Mouse (Mus musculus) intestine, postnatal 0 days (tissue): ENCODE measurements around the gene D430042O09Rik. TPM values are rescaled to one million over a fixed set of nuclear protein-coding genes. Genes with fewer than 3 reads are reported as not detected.

ENCODE experiments used
- ATAC-seq: fragments of 200-750 bp; cut with Nextera tagmentation; 2 replicates; pipeline ENCODE4 v1.8.0; 2017; ENCODE audit warnings: mild to moderate bottlenecking, moderate TSS enrichment, moderate library complexity
- H3K27ac ChIP-seq: fragments of 300-500 bp; sonication (generic); 2 replicates; pipeline ENCODE4 v1.5.1; 2014; ENCODE audit warnings: mild to moderate bottlenecking, low read depth, low read length, moderate library complexity
- H3K27me3 ChIP-seq: fragments of 300-500 bp; sonication (generic); replicated peaks from 2 replicates; pipeline ENCODE4 v1.6.1; 2014; ENCODE audit warnings: low read length, mixed read lengths; ENCODE audit not compliant: control insufficient read depth, insufficient read depth
- H3K36me3 ChIP-seq: fragments of 300-500 bp; sonication (generic); 2 replicates; pipeline ENCODE4 v1.6.1; 2014; ENCODE audit warnings: mild to moderate bottlenecking, moderate library complexity; ENCODE audit not compliant: control insufficient read depth, insufficient read depth
- H3K4me1 ChIP-seq: fragments of 300-500 bp; sonication (generic); replicated peaks from 2 replicates; pipeline ENCODE4 v1.6.1; 2014; ENCODE audit warnings: antibody characterized with exemption, low read length, mixed read lengths; ENCODE audit not compliant: control insufficient read depth, insufficient read depth
- H3K4me2 ChIP-seq: fragments of 300-500 bp; sonication (generic); replicated peaks from 2 replicates; pipeline ENCODE4 v1.6.1; 2014; ENCODE audit warnings: low read depth, mild to moderate bottlenecking, moderate library complexity
- H3K4me3 ChIP-seq: fragments of 300-500 bp; sonication (generic); 2 replicates; pipeline ENCODE4 v1.5.1; 2014; ENCODE audit warnings: low read depth, low read length
- H3K9ac ChIP-seq: fragments of 300-500 bp; sonication (generic); 2 replicates; pipeline ENCODE4 v1.6.1; 2014; ENCODE audit warnings: mild to moderate bottlenecking, low read depth, low read length
- H3K9me3 ChIP-seq: fragments of 300-500 bp; sonication (generic); 2 replicates; pipeline ENCODE4 v1.6.1; 2016; ENCODE audit warnings: mixed run types; ENCODE audit not compliant: control insufficient read depth
- CTCF ChIP-seq: sonication (generic); IDR thresholded peaks from 2 replicates; pipeline ENCODE4 v1.5.1; 2016; ENCODE audit warnings: low read depth, mild to moderate bottlenecking, control low read depth, antibody characterized with exemption, moderate library complexity
- WGBS: fragments of 180-500 bp; shearing (Covaris S2); extraction: QIAGEN DNeasy Blood & Tissue Kit; methylation state at CpG from one replicate; pipeline ENCODE4 v1.1.7; 2014; 5-methylcytosine and 5-hydroxymethylcytosine counted together
- polyA plus RNA-seq: library from polyadenylated mRNA; unstranded; fragments of >200 nt; fragmentation: Nextera tagmentation; extraction: Ambion mirVana; gene quantifications from 2 replicates; pipeline ENCODE4 v1.2.1, GENCODE M21; 2015

D430042O09Rik gene
- polyA plus RNA-seq, 1 experiment from 2014 or later, result 2.6 TPM

DNA sequence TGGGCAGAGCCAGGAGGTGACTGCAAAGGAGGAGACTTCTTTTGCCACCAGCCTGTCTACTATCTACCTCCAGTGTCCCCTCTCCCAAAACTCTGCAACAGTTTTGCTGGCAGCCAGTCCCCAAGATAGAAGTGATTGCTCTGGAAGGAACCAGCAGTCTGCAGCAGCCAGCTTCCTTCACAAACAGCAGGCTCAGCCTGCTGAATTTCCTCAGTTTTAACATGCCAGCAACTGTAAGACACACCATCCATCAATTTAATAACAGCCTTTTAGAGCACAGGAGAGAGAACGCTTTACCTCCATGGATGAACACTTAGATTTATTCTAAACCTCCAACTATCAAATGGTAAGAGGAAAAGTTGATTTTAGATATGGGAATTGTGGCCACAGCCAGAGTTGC lies 156.3 kb downstream of the D430042O09Rik start:
- no peak overlapping the region for H3K4me3 ChIP-seq
- 62% methylated on average over 1 of the region's 1 CpGs for WGBS
- H3K36me3 ChIP-seq, result peaks cover 21% of the 10 kb centered on the region
- no peak overlapping the region for H3K9ac ChIP-seq
- ATAC-seq, result no peak
- no peaks in the 10 kb centered on the region for H3K27me3 ChIP-seq
- no peaks in the 10 kb centered on the region for H3K9me3 ChIP-seq
- H3K4me2 ChIP-seq, result no peak overlapping the region
- no peak for TF ChIP-seq CTCF
- no peaks in the 10 kb centered on the region for H3K4me1 ChIP-seq
- no peak overlapping the region for H3K27ac ChIP-seq

DNA sequence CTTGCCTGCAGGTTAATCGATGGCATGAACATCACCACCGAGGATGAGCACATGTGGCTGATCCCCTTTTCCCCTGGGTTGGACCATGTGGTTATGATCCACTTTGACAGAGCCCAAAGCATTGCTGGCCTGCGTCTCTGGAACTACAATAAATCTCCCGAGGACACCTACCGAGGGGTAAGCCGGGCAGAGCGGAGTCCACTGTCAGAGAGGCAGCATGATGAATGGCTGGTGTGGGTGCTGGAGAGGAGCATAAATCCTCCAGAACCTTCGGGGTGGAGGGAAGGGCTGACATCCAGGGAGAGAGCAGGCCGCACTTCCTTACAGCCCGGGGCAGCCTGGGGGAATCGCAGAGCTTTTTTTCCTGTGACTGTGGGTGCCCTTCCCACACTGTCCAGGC lies 157.5 kb downstream of the D430042O09Rik start:
- no peak overlapping the region for H3K4me2 ChIP-seq
- no peak overlapping the region for H3K9ac ChIP-seq
- H3K27ac ChIP-seq, result no peak overlapping the region
- no peak for ATAC-seq
- no peaks in the 10 kb centered on the region for H3K27me3 ChIP-seq
- H3K9me3 ChIP-seq, result no peaks in the 10 kb centered on the region
- H3K36me3 ChIP-seq, result peaks cover 19% of the 10 kb centered on the region
- no peak for TF ChIP-seq CTCF
- no peaks in the 10 kb centered on the region for H3K4me1 ChIP-seq
- H3K4me3 ChIP-seq, result no peak overlapping the region
- 61% methylated on average over 11 of the region's 11 CpGs for WGBS

DNA sequence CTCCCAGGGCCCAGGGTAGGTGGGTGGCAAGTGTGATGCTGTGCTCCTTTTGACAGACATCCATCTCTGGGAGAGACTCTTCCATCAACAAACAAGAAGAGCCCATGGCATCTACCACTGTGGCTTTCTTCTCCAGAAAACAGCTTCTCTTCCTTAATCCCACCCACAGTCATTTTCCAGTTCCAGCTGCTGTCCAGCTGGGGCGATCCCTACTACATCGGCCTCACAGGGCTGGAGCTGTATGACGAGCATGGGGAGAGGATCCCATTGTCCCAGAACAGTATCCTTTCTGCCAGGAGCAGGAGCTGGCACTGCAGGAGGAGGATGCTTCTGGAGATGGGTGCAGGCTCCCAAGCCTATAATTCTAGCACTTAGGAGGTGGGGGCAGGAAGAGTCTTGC lies 160.9 kb downstream of the D430042O09Rik start:
- Histone ChIP-seq H3K36me3 (peaks cover 14% of the 10 kb centered on the region), H3K9ac (no peak overlapping the region), H3K27me3 (no peaks in the 10 kb centered on the region), H3K4me2 (no peak overlapping the region), H3K4me1 (no peaks in the 10 kb centered on the region), H3K4me3 (no peak overlapping the region), H3K9me3 (no peaks in the 10 kb centered on the region), H3K27ac (no peak overlapping the region)
- no peak for TF ChIP-seq CTCF
- 73% methylated on average over 3 of the region's 3 CpGs for WGBS
- no peak for ATAC-seq

DNA sequence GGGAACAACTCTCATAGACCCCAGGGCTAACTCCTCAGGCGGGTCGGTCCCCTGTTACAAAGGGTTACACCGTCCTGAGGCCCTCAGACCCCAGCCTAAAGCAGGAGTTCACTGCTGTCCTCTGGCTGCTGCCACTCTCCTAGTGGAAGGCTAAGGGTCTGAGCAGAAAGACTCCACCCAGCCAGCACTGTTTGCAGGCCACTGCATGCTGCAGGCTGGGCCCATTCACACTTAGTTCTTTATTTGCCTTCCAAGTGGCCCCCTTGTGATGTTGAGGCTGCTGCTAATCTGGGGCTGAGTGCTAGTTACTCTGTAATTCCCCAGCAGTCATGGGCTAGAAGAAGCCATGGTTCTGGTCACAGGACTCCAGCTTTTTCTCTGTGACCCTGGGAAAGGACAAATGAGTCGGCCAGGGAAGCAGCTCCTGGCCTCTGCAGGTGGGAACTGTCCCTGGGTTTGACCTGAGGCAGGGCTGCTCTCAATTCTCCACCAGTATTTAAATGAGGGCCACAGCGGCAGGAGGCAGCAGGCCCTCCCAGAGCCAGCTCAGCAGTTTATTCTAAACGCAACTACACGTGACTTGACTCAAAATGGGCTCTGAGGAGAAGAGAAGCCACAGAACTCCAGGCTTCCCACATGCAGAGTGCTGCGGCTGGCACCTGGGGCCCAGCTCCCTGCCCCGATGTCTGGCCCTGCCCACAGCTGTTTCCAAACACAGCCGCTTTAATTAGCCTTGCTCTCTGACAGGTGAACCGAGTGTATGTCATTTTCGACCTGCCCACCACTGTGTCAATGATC lies 163.9 kb downstream of the D430042O09Rik start:
- 39% methylated on average over 12 of the region's 12 CpGs for WGBS
- H3K36me3 ChIP-seq, result peaks cover 2% of the 10 kb centered on the region; the same call in 1 of the 2 replicates
- H3K9me3 ChIP-seq, result no peaks in the 10 kb centered on the region
- ATAC-seq, result no peak
- no peak overlapping the region for H3K27ac ChIP-seq
- no peaks in the 10 kb centered on the region for H3K27me3 ChIP-seq
- no peak overlapping the region for H3K4me2 ChIP-seq
- H3K9ac ChIP-seq, result no peak overlapping the region; the same call in 1 of the 2 replicates
- no peaks in the 10 kb centered on the region for H3K4me1 ChIP-seq
- no peak for TF ChIP-seq CTCF
- H3K4me3 ChIP-seq, result no peak overlapping the region

DNA sequence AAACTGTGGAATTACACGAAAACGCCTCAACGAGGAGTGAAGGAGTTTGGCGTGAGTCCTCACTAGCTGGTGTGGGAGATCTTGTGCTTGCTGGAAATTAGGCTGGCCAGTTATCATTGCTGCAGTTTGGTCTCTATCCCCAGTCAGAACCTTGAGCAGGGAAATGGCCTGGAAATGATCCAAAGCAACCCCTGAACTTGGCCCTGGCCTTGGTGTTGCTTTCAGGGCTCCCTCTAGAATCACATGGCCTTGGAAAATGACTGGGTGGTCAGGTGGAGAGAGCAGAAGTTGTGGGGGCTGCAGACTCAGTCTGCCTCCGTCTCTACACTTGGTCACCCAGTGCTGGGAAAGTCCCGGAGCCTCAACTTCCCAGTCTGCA lies 164.5 kb downstream of the D430042O09Rik start:
- Histone ChIP-seq H3K27me3 (no peaks in the 10 kb centered on the region), H3K9me3 (no peaks in the 10 kb centered on the region), H3K36me3 (no peaks in the 10 kb centered on the region; the same call in 1 of the 2 replicates), H3K27ac (no peak overlapping the region), H3K4me1 (no peaks in the 10 kb centered on the region), H3K4me3 (no peak overlapping the region), H3K4me2 (no peak overlapping the region), H3K9ac (no peak overlapping the region)
- TF ChIP-seq CTCF, result no peak
- ATAC-seq, result no peak
- 64% methylated on average over 6 of the region's 6 CpGs for WGBS

DNA sequence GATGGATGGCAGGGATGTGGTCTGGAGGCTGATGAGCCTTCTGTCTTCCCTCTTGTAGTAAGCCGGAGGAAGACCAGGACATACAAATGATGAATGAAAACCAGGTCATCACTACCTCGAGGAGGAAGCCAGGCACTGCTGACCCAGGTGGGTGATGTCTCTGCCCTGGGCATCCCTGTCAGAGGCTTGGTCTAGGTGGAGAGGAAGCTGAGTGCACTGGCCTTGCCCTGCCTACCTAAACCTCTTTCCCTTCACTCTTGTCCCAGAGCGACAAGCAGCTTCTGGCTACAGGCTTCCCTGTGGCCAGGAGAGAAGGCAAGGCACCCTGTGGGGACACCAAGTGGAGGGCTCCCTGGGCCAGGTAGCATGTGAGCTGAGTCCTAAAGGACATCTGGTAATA lies 165.2 kb downstream of the D430042O09Rik start:
- no peaks in the 10 kb centered on the region for H3K4me1 ChIP-seq
- H3K4me3 ChIP-seq, result no peak overlapping the region
- no peaks in the 10 kb centered on the region; the same call in 1 of the 2 replicates for H3K36me3 ChIP-seq
- no peak overlapping the region for H3K27ac ChIP-seq
- ATAC-seq, result no peak
- TF ChIP-seq CTCF, result no peak
- no peaks in the 10 kb centered on the region for H3K9me3 ChIP-seq
- WGBS, result 82% methylated on average over 3 of the region's 3 CpGs
- no peak overlapping the region for H3K9ac ChIP-seq
- H3K4me2 ChIP-seq, result no peak overlapping the region
- no peaks in the 10 kb centered on the region for H3K27me3 ChIP-seq
